ENCODE assay signal across 36 mouse cellular contexts in the genomic region with DNA sequence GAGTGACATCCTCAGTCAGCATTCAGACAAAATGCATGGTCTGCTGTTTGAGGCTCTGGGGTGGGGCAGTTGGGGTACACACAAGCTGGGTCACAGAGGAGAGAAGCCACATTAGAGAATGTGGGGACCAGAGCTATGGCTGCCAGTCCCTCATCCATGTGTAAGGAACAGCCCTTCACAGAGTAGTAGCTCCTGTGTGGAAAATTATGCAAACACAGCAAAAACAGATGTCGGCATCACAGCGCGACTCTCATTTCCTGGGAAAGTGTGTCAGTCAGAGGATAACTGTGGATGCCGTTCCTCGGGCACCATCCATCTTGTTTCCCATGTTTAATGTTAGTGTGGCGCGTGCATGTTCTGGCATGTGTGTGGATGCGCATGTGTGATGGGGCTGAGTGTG. TPM values are rescaled to one million over a fixed set of nuclear protein-coding genes. Genes with fewer than 3 reads are reported as not detected.
"Had no signal": no experiment of that assay in that cellular context is flagged by ENCODE, and none has a peak within 500 bp of the region (broad histone marks: within the 10 kb centered on the region; RNA-seq: fewer than 3 reads in every experiment).

No protein-coding gene starts in this region.

- H3K4me2 ChIP-seq: heart, embryonic 11.5 days; heart, embryonic 13.5 days; heart, embryonic 15.5 days; hindbrain, embryonic 13.5 days; hindbrain, embryonic 15.5 days; kidney, embryonic 15.5 days; limb, embryonic 12.5 days; liver, embryonic 11.5 days; liver, embryonic 13.5 days had no signal

- H3K4me1 ChIP-seq: kidney, embryonic 15.5 days; liver, embryonic 13.5 days had no signal

- H3K36me3 ChIP-seq: heart, embryonic 13.5 days; heart, embryonic 15.5 days; hindbrain, embryonic 13.5 days; hindbrain, embryonic 15.5 days; kidney, embryonic 15.5 days; limb, embryonic 10.5 days; limb, embryonic 12.5 days; liver, embryonic 13.5 days had no signal

- H3K4me3 ChIP-seq: heart, adult 2 months; heart, embryonic 13.5 days; heart, embryonic 15.5 days; hindbrain, embryonic 13.5 days; hindbrain, embryonic 15.5 days; kidney, embryonic 15.5 days; layer of hippocampus, adult 2 months; left cerebral cortex, adult 2 months; limb, embryonic 10.5 days; limb, embryonic 12.5 days; liver, embryonic 13.5 days had no signal

- DNase-seq: gastrocnemius, postnatal 14 days; gastrocnemius, postnatal 36 days; heart, adult 11 months; heart, adult 2 months; heart, postnatal 14 days; heart, postnatal 36 days; kidney, adult 11 months; kidney, adult 2 months; kidney, adult 9 months; kidney, postnatal 14 days; kidney, postnatal 36 days; liver; liver, embryonic 13.5 days had no signal

- H3K9me3 ChIP-seq: heart, embryonic 13.5 days; heart, embryonic 15.5 days; hindbrain, embryonic 13.5 days; hindbrain, embryonic 15.5 days; kidney, embryonic 15.5 days; limb, embryonic 10.5 days; liver, embryonic 13.5 days had no signal

- H3K27ac ChIP-seq: heart, adult 2 months; heart, embryonic 13.5 days; heart, embryonic 15.5 days; hindbrain, embryonic 13.5 days; hindbrain, postnatal 0 days; kidney, embryonic 15.5 days; kidney, postnatal 0 days; left cerebral cortex, adult 2 months; limb, embryonic 10.5 days; limb, embryonic 12.5 days; liver, embryonic 13.5 days had no signal

- H3K9ac ChIP-seq: heart, embryonic 13.5 days; heart, embryonic 15.5 days; hindbrain, embryonic 13.5 days; hindbrain, embryonic 15.5 days; kidney, embryonic 15.5 days; limb, embryonic 12.5 days; liver, embryonic 13.5 days had no signal

- H3K27me3 ChIP-seq: heart, embryonic 13.5 days; heart, embryonic 15.5 days; hindbrain, embryonic 13.5 days; hindbrain, embryonic 15.5 days; kidney, embryonic 15.5 days; liver, embryonic 13.5 days had no signal

- ATAC-seq: intestine, embryonic 16.5 days had no signal

RNA-seq across cellular contexts. Expression of gene Cd300lf, which starts 25.6 kb away (rescaled TPM):
- total RNA-seq: gastrocnemius, adult 18-20 months; gastrocnemius, postnatal 14 days; gastrocnemius, postnatal 36 days; hindbrain, postnatal 0 days had no signal

RNA-seq across cellular contexts. Expression of gene Cd300e, which starts 46.2 kb away (rescaled TPM):
- total RNA-seq: gastrocnemius, adult 18-20 months; gastrocnemius, postnatal 14 days; gastrocnemius, postnatal 36 days; hematopoietic stem cell, adult 5-6 weeks; hindbrain, postnatal 0 days; layer of hippocampus, postnatal 10 days; layer of hippocampus, postnatal 25 days; left cerebral cortex, postnatal 14 days; left cerebral cortex, postnatal 36 days had no signal
- polyA plus RNA-seq: heart, embryonic 11.5 days; heart, embryonic 13.5 days; heart, embryonic 15.5 days; hindbrain, embryonic 11.5 days; hindbrain, embryonic 13.5 days; hindbrain, embryonic 15.5 days; kidney, embryonic 15.5 days; kidney, postnatal 0 days; limb, embryonic 10.5 days; limb, embryonic 12.5 days had no signal

RNA-seq across cellular contexts. Expression of gene Cd300ld3, which starts 60.0 kb away (rescaled TPM):
- total RNA-seq: hematopoietic stem cell, adult 5-6 weeks; hindbrain, postnatal 0 days; layer of hippocampus, postnatal 10 days; left cerebral cortex, postnatal 14 days had no signal
- polyA plus RNA-seq: heart, embryonic 11.5 days; heart, embryonic 13.5 days; heart, embryonic 15.5 days; heart, postnatal 0 days; hindbrain, embryonic 11.5 days; hindbrain, embryonic 13.5 days; hindbrain, embryonic 15.5 days; hindbrain, postnatal 0 days; intestine, embryonic 14.5 days; intestine, embryonic 16.5 days; kidney, embryonic 15.5 days; kidney, postnatal 0 days; limb, embryonic 10.5 days; limb, embryonic 12.5 days; liver, embryonic 11.5 days; liver, embryonic 13.5 days had no signal
